Mouse (Mus musculus): ENCODE data around the gene Arhgap28. TPM values are rescaled to one million over a fixed set of nuclear protein-coding genes. Genes with fewer than 3 reads are reported as not detected.
A peak's percentile ranks its signal among the peaks of the same experiment; 100 is the strongest.

Gene Arhgap28
- polyA plus RNA-seq, 1 experiment from 2014 or later = 11.5 TPM

GRCm38 (mm10) chr17:67995277-67995819, 8.6 kb downstream of the Arhgap28 start:
- WGBS = 64% methylated on average over 2 of the region's 2 CpGs
- Histone ChIP-seq H3K4me1 (replicated peaks; ENCODE audit: insufficient read depth, low read length) (peaks cover 8% of the 10 kb centered on the region), H3K27ac (peak overlapping the region; percentile 9; the same call in 1 of the 2 replicates), H3K4me2 (ENCODE audit: low read length) (peak overlapping the region; percentile 41), H3K9ac (ENCODE audit: low read depth, low read length) (no peak overlapping the region), H3K9me3 (replicated peaks; ENCODE audit: low read length) (no peaks in the 10 kb centered on the region), H3K4me3 (replicated peaks; ENCODE audit: low read depth, low read length) (no peak overlapping the region), H3K27me3 (ENCODE audit: insufficient read depth, low read length) (no peaks in the 10 kb centered on the region), H3K36me3 (ENCODE audit: insufficient read depth, low read length) (no peaks in the 10 kb centered on the region)
- DNase-seq (ENCODE audit: low spot score) (peak; percentile 56), ATAC-seq (replicated peaks; ENCODE audit: low FRiP score, low read depth) (peak; percentile 51; the same call in 1 of the 2 replicates)
- TF ChIP-seq CTCF (IDR thresholded peaks at IDR 0.05; ENCODE audit: low read depth) = no peak

GRCm38 (mm10) chr17:67994861-67995260, 9.1 kb downstream of the Arhgap28 start:
- DNase-seq (ENCODE audit: low spot score) (no peak), ATAC-seq (replicated peaks; ENCODE audit: low FRiP score, low read depth) (no peak)
- H3K4me2 ChIP-seq (ENCODE audit: low read length) = no peak overlapping the region
- no peak overlapping the region for H3K4me3 ChIP-seq (replicated peaks; ENCODE audit: low read depth, low read length)
- no peaks in the 10 kb centered on the region for H3K36me3 ChIP-seq (ENCODE audit: insufficient read depth, low read length)
- H3K4me1 ChIP-seq (replicated peaks; ENCODE audit: insufficient read depth, low read length) = peaks cover 10% of the 10 kb centered on the region
- 41% methylated on average over 7 of the region's 7 CpGs for WGBS
- H3K27ac ChIP-seq = peak overlapping the region; percentile 9; the same call in 1 of the 2 replicates
- no peak for TF ChIP-seq CTCF (IDR thresholded peaks at IDR 0.05; ENCODE audit: low read depth)
- no peak overlapping the region for H3K9ac ChIP-seq (ENCODE audit: low read depth, low read length)
- no peaks in the 10 kb centered on the region for H3K9me3 ChIP-seq (replicated peaks; ENCODE audit: low read length)
- H3K27me3 ChIP-seq (ENCODE audit: insufficient read depth, low read length) = no peaks in the 10 kb centered on the region

- no peaks in the 10 kb centered on the region for H3K9me3 ChIP-seq (replicated peaks; ENCODE audit: low read length)
- DNase-seq (ENCODE audit: low spot score) = no peak
- no peaks in the 10 kb centered on the region for H3K36me3 ChIP-seq (ENCODE audit: insufficient read depth, low read length)
- no peak for ATAC-seq (replicated peaks; ENCODE audit: low FRiP score, low read depth)
- no peak overlapping the region for H3K27ac ChIP-seq
- no peak overlapping the region for H3K9ac ChIP-seq (ENCODE audit: low read depth, low read length)
- 98% methylated on average over 2 of the region's 2 CpGs for WGBS
- no peaks in the 10 kb centered on the region for H3K27me3 ChIP-seq (ENCODE audit: insufficient read depth, low read length)
- TF ChIP-seq CTCF (IDR thresholded peaks at IDR 0.05; ENCODE audit: low read depth) = no peak
- no peak overlapping the region for H3K4me3 ChIP-seq (replicated peaks; ENCODE audit: low read depth, low read length)
- peaks cover 20% of the 10 kb centered on the region for H3K4me1 ChIP-seq (replicated peaks; ENCODE audit: insufficient read depth, low read length)
- H3K4me2 ChIP-seq (ENCODE audit: low read length) = no peak overlapping the region
These were observed 10.4 kb downstream of the Arhgap28 start for GRCm38 (mm10) chr17:67993371-67994045.

GRCm38 (mm10) chr17:67989716-67990115, 14.2 kb downstream of the Arhgap28 start:
- no peak for ATAC-seq (replicated peaks; ENCODE audit: low FRiP score, low read depth)
- Histone ChIP-seq H3K9ac (ENCODE audit: low read depth, low read length) (no peak overlapping the region), H3K4me3 (replicated peaks; ENCODE audit: low read depth, low read length) (no peak overlapping the region), H3K27me3 (ENCODE audit: insufficient read depth, low read length) (no peaks in the 10 kb centered on the region), H3K9me3 (replicated peaks; ENCODE audit: low read length) (no peaks in the 10 kb centered on the region), H3K36me3 (ENCODE audit: insufficient read depth, low read length) (no peaks in the 10 kb centered on the region), H3K4me1 (replicated peaks; ENCODE audit: insufficient read depth, low read length) (peaks cover 11% of the 10 kb centered on the region), H3K27ac (peak overlapping the region; percentile 76), H3K4me2 (ENCODE audit: low read length) (no peak overlapping the region)
- WGBS = 18% methylated on average over 5 of the region's 5 CpGs
- DNase-seq (ENCODE audit: low spot score) = no peak
- TF ChIP-seq CTCF (IDR thresholded peaks at IDR 0.05; ENCODE audit: low read depth) = no peak

- no peak overlapping the region for H3K4me3 ChIP-seq (replicated peaks; ENCODE audit: low read depth, low read length)
- H3K27ac ChIP-seq = peak overlapping the region; percentile 76
- H3K27me3 ChIP-seq (ENCODE audit: insufficient read depth, low read length) = no peaks in the 10 kb centered on the region
- DNase-seq (ENCODE audit: low spot score) = peak; percentile 87
- 10% methylated on average over 15 of the region's 15 CpGs for WGBS
- no peaks in the 10 kb centered on the region for H3K9me3 ChIP-seq (replicated peaks; ENCODE audit: low read length)
- no peak overlapping the region for H3K9ac ChIP-seq (ENCODE audit: low read depth, low read length)
- H3K4me2 ChIP-seq (ENCODE audit: low read length) = peak overlapping the region; percentile 18
- H3K36me3 ChIP-seq (ENCODE audit: insufficient read depth, low read length) = no peaks in the 10 kb centered on the region
- peaks cover 11% of the 10 kb centered on the region for H3K4me1 ChIP-seq (replicated peaks; ENCODE audit: insufficient read depth, low read length)
- ATAC-seq (replicated peaks; ENCODE audit: low FRiP score, low read depth) = peak; percentile 91
- no peak for TF ChIP-seq CTCF (IDR thresholded peaks at IDR 0.05; ENCODE audit: low read depth)
These were observed 14.8 kb downstream of the Arhgap28 start for GRCm38 (mm10) chr17:67988920-67989621.

GRCm38 (mm10) chr17:67985532-67985931, 18.4 kb downstream of the Arhgap28 start:
- Histone ChIP-seq H3K4me3 (replicated peaks; ENCODE audit: low read depth, low read length) (no peak overlapping the region), H3K4me1 (replicated peaks; ENCODE audit: insufficient read depth, low read length) (peaks cover 11% of the 10 kb centered on the region), H3K9me3 (replicated peaks; ENCODE audit: low read length) (no peaks in the 10 kb centered on the region), H3K27ac (no peak overlapping the region), H3K27me3 (ENCODE audit: insufficient read depth, low read length) (no peaks in the 10 kb centered on the region), H3K9ac (ENCODE audit: low read depth, low read length) (no peak overlapping the region), H3K36me3 (ENCODE audit: insufficient read depth, low read length) (no peaks in the 10 kb centered on the region), H3K4me2 (ENCODE audit: low read length) (no peak overlapping the region)
- no peak for DNase-seq (ENCODE audit: low spot score)
- no peak for TF ChIP-seq CTCF (IDR thresholded peaks at IDR 0.05; ENCODE audit: low read depth)
- ATAC-seq (replicated peaks; ENCODE audit: low FRiP score, low read depth) = no peak
- 37% methylated on average over 4 of the region's 4 CpGs for WGBS

Measured in kidney, postnatal 0 days (tissue).